Comparison of ENCODE assay signal across 26 mouse cellular contexts in the genomic region with DNA sequence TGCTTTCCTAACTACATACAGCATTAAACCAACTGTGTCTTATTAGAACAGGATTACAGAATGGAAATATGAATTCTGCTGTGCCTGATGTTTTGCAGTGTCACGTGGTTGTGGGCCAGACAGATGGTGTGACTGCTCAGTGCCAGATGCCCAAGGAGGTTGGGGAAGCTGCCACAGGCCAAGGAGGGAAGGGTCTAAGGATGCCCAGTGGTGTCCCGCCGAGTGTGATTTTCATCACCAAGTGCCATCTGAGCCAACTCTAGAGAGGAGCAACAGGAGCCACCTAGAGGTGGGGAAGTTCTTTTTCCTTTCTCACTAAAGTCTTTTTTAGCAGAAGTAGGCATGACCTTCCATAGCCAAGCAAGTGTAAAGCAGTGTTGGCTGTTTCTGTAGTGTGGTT. TPM values are rescaled to one million over a fixed set of nuclear protein-coding genes. Genes with fewer than 3 reads are reported as not detected.
A peak's percentile ranks its signal among the peaks of the same experiment; 100 is the strongest.
DNase-seq lines count a peak whose midpoint lies in the region; TF ChIP-seq lines count a peak whose summit lies in the region.
"Had no signal": no experiment of that assay in that cellular context is flagged by ENCODE, and none has a peak within 500 bp of the region (broad histone marks: within the 10 kb centered on the region; RNA-seq: fewer than 3 reads in every experiment).

No protein-coding gene starts in this region.

- no peak overlapping the region for H3K27ac ChIP-seq in left cerebral cortex, adult 2 months
- H3K27ac ChIP-seq: embryonic facial prominence, embryonic 13.5 days; forebrain, embryonic 10.5 days; forebrain, embryonic 15.5 days; heart, embryonic 10.5 days; heart, embryonic 15.5 days; hindbrain, embryonic 12.5 days; limb, embryonic 12.5 days; macrophage; midbrain, embryonic 13.5 days; neural tube, embryonic 15.5 days had no signal

- intact Hi-C loops in left cerebral cortex, adult 2 months (cut with DNase I) = no loop called here

- H3K4me3 ChIP-seq in left cerebral cortex, adult 2 months = no peak overlapping the region
- H3K4me3 ChIP-seq: embryonic facial prominence, embryonic 13.5 days; forebrain, embryonic 10.5 days; forebrain, embryonic 15.5 days; heart, embryonic 10.5 days; heart, embryonic 15.5 days; hindbrain, embryonic 12.5 days; limb, embryonic 12.5 days; midbrain, embryonic 13.5 days; neural tube, embryonic 15.5 days had no signal

- DNase-seq in heart, adult 11 months = peak; percentile 86
- no peak for DNase-seq in heart, adult 8-10 months (ENCODE audit: low spot score)
- no peak for DNase-seq in left cerebral cortex, adult 2 months (ENCODE audit: extremely low spot score in 1 of 2, low spot score in 2 of 2)
- no peak for DNase-seq in left cerebral cortex, adult 9 months (ENCODE audit: low spot score in 2 of 2)
- peak; percentile 19 for DNase-seq in retina, postnatal 1 day
- DNase-seq in retina, embryonic 14.5 days (ENCODE audit: low spot score) = no peak
- no peak for DNase-seq in thymus, postnatal 10 days (ENCODE audit: low spot score in 2 of 2)
- DNase-seq: adrenal gland, postnatal 36 days; cerebellum, adult 9-10 months; heart, postnatal 36 days; kidney, adult 9 months; kidney, postnatal 25 days; right cerebral cortex, adult 18-20 months; spleen, adult 18-20 months; thymus, adult 18-20 months; thymus, postnatal 36 days had no signal

- peak; percentile 12; the same call in 1 of the 2 replicates for TF ChIP-seq CTCF in left cerebral cortex, adult 2 months (IDR thresholded peaks at IDR 0.05)

RNA-seq across cellular contexts. Expression of a gene that starts 3.8 kb away (rescaled TPM):
- total RNA-seq in heart, adult 8-10 months (2022) = 10 to 100 TPM; 54.3 to 61.5 (median 55.4) TPM
- total RNA-seq in left cerebral cortex, adult 2 months (2021) = 10 to 100 TPM; 19.3 to 19.5 TPM

Comparison
In these comparisons a context has a peak if more than half of its experiments do, and no peak if none do; other contexts are left out.
1. DNase-seq: peak in heart, adult 11 months (single experiment) and retina, postnatal 1 day (single experiment); none in heart, adult 8-10 months (single experiment), left cerebral cortex, adult 2 months (0 of 2), left cerebral cortex, adult 9 months (0 of 2), retina, embryonic 14.5 days (single experiment) and thymus, postnatal 10 days (0 of 2).